In genomic region chr11:77873116-77873515, GRCm38 (mm10) we compare ENCODE assay signal across 18 mouse cellular contexts. TPM values are rescaled to one million over a fixed set of nuclear protein-coding genes. Genes with fewer than 3 reads are reported as not detected.
DNase-seq lines count a peak whose midpoint lies in the region; ATAC-seq lines count a peak whose summit lies in the region.
"Had no signal": no experiment of that assay in that cellular context is flagged by ENCODE, and none has a peak within 500 bp of the region (broad histone marks: within the 10 kb centered on the region; RNA-seq: fewer than 3 reads in every experiment).

No protein-coding gene starts in this region.

- H3K27ac ChIP-seq in forebrain, embryonic 12.5 days = peak overlapping the region; percentile 33; the same call in 1 of the 2 replicates
- no peak overlapping the region for H3K27ac ChIP-seq in forebrain, embryonic 10.5 days
- H3K27ac ChIP-seq in midbrain, embryonic 12.5 days (replicated peaks) = peak overlapping the region; percentile 7; the same call in 1 of the 2 replicates
- H3K27ac ChIP-seq in midbrain, embryonic 11.5 days (ENCODE audit: low read depth, low read length) = no peak overlapping the region
- H3K27ac ChIP-seq in hindbrain, embryonic 12.5 days = peak overlapping the region; percentile 62; the same call in 1 of the 2 replicates
- H3K27ac ChIP-seq: embryonic facial prominence, embryonic 13.5 days; kidney, postnatal 0 days; limb, embryonic 15.5 days; macrophage had no signal

- H3K4me2 ChIP-seq in forebrain, embryonic 12.5 days = no peak overlapping the region
- 0 out of 2 replicates have a peak overlapping the region, but pooled peaks have one; percentile 24 for H3K4me2 ChIP-seq in midbrain, embryonic 12.5 days (replicated peaks)
- no peak overlapping the region for H3K4me2 ChIP-seq in midbrain, embryonic 11.5 days
- no peak overlapping the region; the same call in 1 of the 2 replicates for H3K4me2 ChIP-seq in hindbrain, embryonic 12.5 days (replicated peaks)

- H3K4me3 ChIP-seq in forebrain, embryonic 12.5 days (replicated peaks) = no peak overlapping the region
- no peak overlapping the region for H3K4me3 ChIP-seq in forebrain, embryonic 10.5 days
- no peak overlapping the region for H3K4me3 ChIP-seq in midbrain, embryonic 12.5 days
- H3K4me3 ChIP-seq in midbrain, embryonic 11.5 days (ENCODE audit: low read depth, low read length) = no peak overlapping the region
- H3K4me3 ChIP-seq in hindbrain, embryonic 12.5 days = no peak overlapping the region
- H3K4me3 ChIP-seq: embryonic facial prominence, embryonic 13.5 days; limb, embryonic 15.5 days had no signal

- no peak overlapping the region for H3K9ac ChIP-seq in forebrain, embryonic 12.5 days
- no peak overlapping the region for H3K9ac ChIP-seq in midbrain, embryonic 12.5 days (replicated peaks)
- no peak overlapping the region for H3K9ac ChIP-seq in midbrain, embryonic 11.5 days (ENCODE audit: low read length)
- no peak overlapping the region for H3K9ac ChIP-seq in hindbrain, embryonic 12.5 days
- H3K9ac ChIP-seq: liver, postnatal 0 days had no signal

- peaks cover 35% of the 10 kb centered on the region; the same call in 1 of the 2 replicates for H3K27me3 ChIP-seq in forebrain, embryonic 12.5 days
- H3K27me3 ChIP-seq in forebrain, embryonic 10.5 days (ENCODE audit: poor library complexity, severe bottlenecking) = peaks cover 89% of the 10 kb centered on the region
- peaks cover 50% of the 10 kb centered on the region for H3K27me3 ChIP-seq in midbrain, embryonic 12.5 days
- peaks cover 2% of the 10 kb centered on the region; the same call in 1 of the 2 replicates for H3K27me3 ChIP-seq in midbrain, embryonic 11.5 days (ENCODE audit: control insufficient read depth, insufficient read depth, low read length)
- peaks cover 18% of the 10 kb centered on the region for H3K27me3 ChIP-seq in hindbrain, embryonic 12.5 days
- H3K27me3 ChIP-seq: limb, embryonic 15.5 days; Patski had no signal

- WGBS in forebrain, embryonic 12.5 days = 44% methylated on average over 3 of the region's 3 CpGs
- 57% methylated on average over 3 of the region's 3 CpGs for WGBS in forebrain, embryonic 10.5 days
- 43% methylated on average over 3 of the region's 3 CpGs for WGBS in midbrain, embryonic 12.5 days
- 46% methylated on average over 3 of the region's 3 CpGs for WGBS in midbrain, embryonic 11.5 days
- WGBS in hindbrain, embryonic 12.5 days = 51% methylated on average over 3 of the region's 3 CpGs

- peaks cover 67% of the 10 kb centered on the region for H3K4me1 ChIP-seq in forebrain, embryonic 12.5 days
- peaks cover 58% of the 10 kb centered on the region for H3K4me1 ChIP-seq in forebrain, embryonic 10.5 days
- H3K4me1 ChIP-seq in midbrain, embryonic 12.5 days = peaks cover 62% of the 10 kb centered on the region
- H3K4me1 ChIP-seq in midbrain, embryonic 11.5 days (ENCODE audit: control insufficient read depth, insufficient read depth, low read length) = peaks cover 32% of the 10 kb centered on the region
- H3K4me1 ChIP-seq in hindbrain, embryonic 12.5 days = peaks cover 60% of the 10 kb centered on the region

- ATAC-seq in forebrain, embryonic 12.5 days (ENCODE audit: low FRiP score) = no peak
- no peak for ATAC-seq in midbrain, embryonic 12.5 days (ENCODE audit: low FRiP score, low read depth)
- ATAC-seq in midbrain, embryonic 11.5 days (ENCODE audit: low FRiP score) = no peak
- ATAC-seq in hindbrain, embryonic 12.5 days (ENCODE audit: low FRiP score) = no peak
- ATAC-seq in monocyte, adult 5-6 weeks (replicated peaks; ENCODE audit: insufficient number of reproducible peaks, low FRiP score, low TSS enrichment, poor library complexity, severe bottlenecking) = peak; percentile 54; the same call in 1 of the 2 replicates
- ATAC-seq: liver, postnatal 0 days; Patski had no signal

- H3K9me3 ChIP-seq in forebrain, embryonic 12.5 days = no peaks in the 10 kb centered on the region
- H3K9me3 ChIP-seq in forebrain, embryonic 10.5 days = no peaks in the 10 kb centered on the region
- no peaks in the 10 kb centered on the region for H3K9me3 ChIP-seq in midbrain, embryonic 12.5 days
- H3K9me3 ChIP-seq in midbrain, embryonic 11.5 days (ENCODE audit: control insufficient read depth, low read length) = no peaks in the 10 kb centered on the region
- no peaks in the 10 kb centered on the region for H3K9me3 ChIP-seq in hindbrain, embryonic 12.5 days (replicated peaks)
- H3K9me3 ChIP-seq: embryonic facial prominence, embryonic 13.5 days; limb, embryonic 15.5 days had no signal

- H3K36me3 ChIP-seq in forebrain, embryonic 12.5 days (replicated peaks) = no peaks in the 10 kb centered on the region
- no peaks in the 10 kb centered on the region for H3K36me3 ChIP-seq in forebrain, embryonic 10.5 days (replicated peaks)
- H3K36me3 ChIP-seq in midbrain, embryonic 12.5 days = no peaks in the 10 kb centered on the region
- no peaks in the 10 kb centered on the region for H3K36me3 ChIP-seq in midbrain, embryonic 11.5 days (ENCODE audit: control insufficient read depth, insufficient read depth, low read length)
- no peaks in the 10 kb centered on the region for H3K36me3 ChIP-seq in hindbrain, embryonic 12.5 days
- H3K36me3 ChIP-seq: embryonic facial prominence, embryonic 13.5 days; limb, embryonic 15.5 days had no signal

- DNase-seq in forebrain, embryonic 10.5 days (ENCODE audit: extremely low spot score, low spot score) = no peak
- DNase-seq in midbrain, embryonic 11.5 days (ENCODE audit: low spot score, missing footprints) = no peak
- DNase-seq in thymus, postnatal 0 days (ENCODE audit: low spot score) = no peak
- DNase-seq in ovary, postnatal 36 days (ENCODE audit: low spot score) = no peak
- DNase-seq: cerebellum, postnatal 36 days; gastrocnemius, postnatal 14 days; liver, postnatal 0 days; right cerebral cortex, postnatal 25 days; thymus, adult 18-20 months had no signal

RNA-seq across cellular contexts. Expression of gene Pipox, which starts 20.8 kb away (rescaled TPM):
- 14.5 and 16.5 TPM in 2 replicates for polyA plus RNA-seq in forebrain, embryonic 12.5 days (2016; fragmentation: Nextera tagmentation; extraction: Ambion mirVana)
- 10.0 and 10.1 TPM in 2 replicates for polyA plus RNA-seq in forebrain, embryonic 10.5 days (2016; fragmentation: Nextera tagmentation; extraction: Ambion mirVana)
- 12.0 and 14.4 TPM in 2 replicates for polyA plus RNA-seq in midbrain, embryonic 12.5 days (2016; fragmentation: Nextera tagmentation; extraction: Ambion mirVana)
- polyA plus RNA-seq in midbrain, embryonic 11.5 days (2014; fragmentation: Nextera tagmentation; extraction: Ambion mirVana) = 12.1 and 12.6 TPM in 2 replicates
- polyA plus RNA-seq in hindbrain, embryonic 12.5 days (2016; fragmentation: Nextera tagmentation; extraction: Ambion mirVana) = 5.0 and 7.1 TPM in 2 replicates
- total RNA-seq in monocyte, adult 5-6 weeks (2017) = not detected in 3 replicates
- 2.8 TPM in 2 replicates for polyA plus RNA-seq in thymus, postnatal 0 days (2015; fragmentation: Nextera tagmentation; extraction: Ambion mirVana)
- polyA plus RNA-seq: macrophage had no signal

RNA-seq across cellular contexts. Expression of gene Sez6, which starts 57.5 kb away (rescaled TPM):
- polyA plus RNA-seq in forebrain, embryonic 12.5 days (2016; fragmentation: Nextera tagmentation; extraction: Ambion mirVana) = 54.0 and 62.2 TPM in 2 replicates
- 2.8 and 4.3 TPM in 2 replicates for polyA plus RNA-seq in forebrain, embryonic 10.5 days (2016; fragmentation: Nextera tagmentation; extraction: Ambion mirVana)
- 39.5 and 40.3 TPM in 2 replicates for polyA plus RNA-seq in midbrain, embryonic 12.5 days (2016; fragmentation: Nextera tagmentation; extraction: Ambion mirVana)
- polyA plus RNA-seq in midbrain, embryonic 11.5 days (2014; fragmentation: Nextera tagmentation; extraction: Ambion mirVana) = 7.2 and 8.6 TPM in 2 replicates
- 47.3 and 48.7 TPM in 2 replicates for polyA plus RNA-seq in hindbrain, embryonic 12.5 days (2016; fragmentation: Nextera tagmentation; extraction: Ambion mirVana)
- total RNA-seq in monocyte, adult 5-6 weeks (2017) = not detected in 3 replicates
- polyA plus RNA-seq in thymus, postnatal 0 days (2015; fragmentation: Nextera tagmentation; extraction: Ambion mirVana) = 0.26 TPM in 2 replicates
- polyA plus RNA-seq: liver, postnatal 0 days; macrophage; Patski had no signal

Comparison
In these comparisons a context has a peak if more than half of its experiments do, and no peak if none do; other contexts are left out.
1. H3K27ac ChIP-seq: peak in forebrain, embryonic 12.5 days (single experiment), midbrain, embryonic 12.5 days (single experiment) and hindbrain, embryonic 12.5 days (single experiment); none in forebrain, embryonic 10.5 days (single experiment) and midbrain, embryonic 11.5 days (single experiment).